Mouse (Mus musculus) liver (tissue): ENCODE data around the gene Tmem246.

Experiments used
- DNase-seq: peaks from one replicate; pipeline ENCODE4 v3.0.0-alpha.2; 2020; ENCODE audit warnings: mixed read lengths

The Tmem246 gene

GRCm38 (mm10) chr4:49572194-49572593 lies 25.5 kb downstream of the Tmem246 start:
- no peak for DNase-seq

- DNase-seq, result peak; percentile 49
Observed at GRCm38 (mm10) chr4:49567613-49568012, 30.1 kb downstream of the Tmem246 start.

GRCm38 (mm10) chr4:49559915-49560772 lies 37.5 kb downstream of the Tmem246 start:
- peak; percentile 18 for DNase-seq

DNA sequence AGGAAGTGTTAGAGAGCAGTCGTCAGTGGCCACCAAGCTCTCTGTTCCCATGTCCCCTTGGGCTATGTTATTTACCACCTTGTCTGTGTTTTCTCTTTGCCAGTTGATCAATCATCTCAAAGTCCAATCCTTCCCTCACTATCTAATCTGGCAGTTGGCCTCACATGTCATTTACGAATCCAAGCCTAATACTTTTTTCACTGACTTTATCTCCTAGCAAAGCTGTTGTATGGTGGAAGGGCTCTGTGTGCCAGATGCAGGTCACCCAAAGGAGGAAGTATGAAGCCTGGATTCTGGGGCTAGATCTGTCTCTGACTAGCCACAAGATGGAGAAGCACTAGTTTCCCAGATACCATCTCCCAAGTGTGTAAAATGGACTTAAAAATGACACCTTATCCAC lies 39.5 kb downstream of the Tmem246 start:
- no peak for DNase-seq

- no peak for DNase-seq
Observed at GRCm38 (mm10) chr4:49557375-49557774, 40.3 kb downstream of the Tmem246 start.

DNA sequence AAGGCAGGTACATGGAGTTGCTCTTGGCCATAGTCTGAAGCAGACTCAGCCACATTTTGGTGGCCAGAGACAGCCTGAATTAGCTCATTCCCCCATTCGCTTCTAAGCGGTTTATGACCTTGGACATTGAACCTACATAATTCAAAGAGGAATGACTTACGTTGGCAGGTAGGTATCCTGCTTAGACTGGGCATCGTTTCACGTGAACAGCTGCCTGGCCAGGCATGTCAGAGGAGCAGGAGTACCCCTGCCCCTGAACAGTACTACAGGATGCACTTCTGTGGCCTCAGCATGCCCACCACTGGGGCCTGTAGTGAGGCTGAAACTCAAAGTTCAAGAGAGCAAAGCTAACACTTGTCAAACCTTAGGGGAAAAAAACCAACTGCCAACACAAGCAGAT lies 44.3 kb downstream of the Tmem246 start:
- no peak for DNase-seq

DNA sequence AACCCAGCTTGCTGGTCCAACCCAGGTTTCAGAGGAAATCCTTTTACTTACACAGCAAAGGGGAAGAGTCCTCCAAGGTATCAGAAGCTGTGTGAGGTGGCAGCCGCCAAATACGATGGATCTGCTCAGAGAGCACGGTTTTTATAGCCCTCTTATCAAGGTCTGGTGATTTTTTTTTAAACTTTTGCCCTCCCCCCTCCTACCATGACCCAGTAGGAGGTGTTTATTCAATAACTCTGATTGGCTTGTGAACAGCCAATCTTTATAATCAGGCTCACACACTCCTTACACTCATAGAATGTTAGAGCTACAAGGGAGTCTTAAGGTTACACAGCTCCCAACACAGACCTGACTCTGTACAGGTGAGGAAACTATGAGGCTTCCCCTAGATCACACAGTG lies 48.3 kb downstream of the Tmem246 start, which contains the start of gene Aldob:
Gene Aldob, minus strand, starts transcription at position 164 of the 400 bp plus-strand sequence.
- DNase-seq, result no peak

DNA sequence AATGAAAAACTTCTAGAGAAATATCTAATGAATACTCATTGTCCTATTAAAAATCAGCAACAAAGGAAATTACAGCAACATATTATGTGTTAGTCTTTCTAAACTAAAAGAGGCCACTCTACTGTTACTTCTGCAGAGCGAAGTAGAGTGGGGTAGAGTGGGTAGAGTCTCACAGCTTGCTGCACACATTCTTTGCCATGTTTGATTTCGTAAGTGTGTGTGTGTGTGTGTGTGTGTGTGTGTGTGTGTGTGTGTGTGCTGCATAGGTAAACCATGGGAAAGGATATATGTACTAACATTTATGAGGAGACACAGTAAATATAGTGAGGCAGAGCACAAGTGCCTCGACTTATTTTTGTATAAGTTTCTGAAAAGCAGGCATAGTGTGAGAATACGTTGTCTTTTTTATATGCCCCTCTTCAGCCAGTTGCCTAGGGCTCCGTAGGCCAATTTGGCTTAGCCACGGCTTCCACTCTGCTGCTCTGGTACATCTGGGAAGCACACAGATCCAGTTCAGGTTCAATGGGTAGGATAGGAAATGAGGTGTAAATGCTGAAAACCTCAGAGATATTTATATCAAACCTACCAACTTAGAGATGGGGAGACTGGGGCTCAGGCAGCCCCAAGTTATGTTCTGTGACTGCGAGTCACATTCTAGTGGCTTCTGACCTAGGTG lies 50.0 kb downstream of the Tmem246 start:
- no peak for DNase-seq

GRCm38 (mm10) chr4:49546873-49547543 lies 50.7 kb downstream of the Tmem246 start:
- DNase-seq, result no peak

- no peak for DNase-seq
Observed at GRCm38 (mm10) chr4:49546026-49546425, 51.6 kb downstream of the Tmem246 start.

- DNase-seq, result no peak
Observed at GRCm38 (mm10) chr4:49540966-49541365, 56.7 kb downstream of the Tmem246 start.

GRCm38 (mm10) chr4:49539665-49540064 lies 58.0 kb downstream of the Tmem246 start:
- no peak for DNase-seq

DNA sequence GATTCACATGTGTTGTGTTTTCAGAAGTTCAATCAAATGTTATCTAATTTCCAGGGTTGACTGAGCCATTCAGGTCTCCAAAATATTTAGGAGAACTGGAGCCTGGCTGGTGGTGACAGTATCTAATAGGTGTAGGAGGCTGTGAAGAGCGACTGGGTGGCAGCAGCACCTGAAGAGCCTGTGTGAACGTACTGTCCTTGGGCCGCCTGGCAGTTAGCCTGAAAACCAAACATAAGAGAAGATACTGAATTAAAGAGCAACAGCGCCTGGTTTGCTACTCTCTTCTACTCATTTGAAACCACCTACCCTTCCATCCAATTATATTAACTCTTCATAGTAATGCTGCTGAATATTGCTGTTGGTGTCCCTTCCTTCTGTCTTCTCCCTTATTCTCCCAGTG lies 61.0 kb downstream of the Tmem246 start:
- no peak for DNase-seq

DNA sequence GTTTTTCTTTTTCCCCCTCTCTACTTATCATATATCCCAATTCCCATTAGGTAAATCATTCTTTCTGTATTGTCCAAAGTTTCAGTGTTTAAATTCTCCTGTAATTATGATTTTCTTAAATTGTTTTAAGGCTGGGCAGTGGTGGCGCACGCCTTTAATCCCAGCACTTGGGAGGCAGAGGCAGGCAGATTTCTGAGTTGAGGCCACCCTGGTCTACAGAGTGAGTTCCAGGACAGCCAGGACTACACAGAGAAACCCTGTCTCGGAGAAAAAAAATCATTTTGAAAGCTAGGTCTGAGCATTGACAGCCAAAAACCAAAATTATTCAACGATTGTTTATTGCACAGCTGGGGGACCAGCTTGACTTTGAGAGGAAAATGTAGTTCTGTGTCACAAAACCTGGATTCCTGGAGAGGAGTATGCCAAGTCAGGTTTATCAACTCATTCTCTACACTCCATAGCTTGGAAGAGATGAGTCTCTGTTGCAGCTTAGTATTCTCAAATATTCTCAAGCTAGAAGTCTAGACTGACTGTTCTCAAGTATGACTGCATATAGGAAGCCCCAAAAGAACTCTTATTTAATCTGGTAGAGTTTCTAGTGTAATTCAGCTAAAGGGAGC lies 61.9 kb downstream of the Tmem246 start:
- DNase-seq, result no peak

DNA sequence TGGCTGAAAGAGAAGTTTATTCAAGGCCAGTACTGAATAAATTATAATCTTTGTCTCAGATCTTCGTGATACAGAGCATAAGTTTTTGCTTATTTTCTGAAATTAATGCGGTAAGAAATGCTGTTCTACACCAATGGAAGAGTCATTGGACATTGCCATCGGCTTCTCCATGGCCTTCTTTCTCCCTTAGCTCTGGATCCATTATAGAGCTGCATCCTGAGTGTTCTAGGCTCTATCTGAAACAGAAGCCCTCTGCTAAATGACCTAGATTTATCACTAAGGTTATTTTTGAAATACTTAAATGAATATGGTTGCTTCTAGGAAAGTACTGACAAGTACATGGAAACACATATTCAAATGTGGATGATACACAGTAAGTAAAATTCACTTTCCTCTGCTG lies 62.6 kb downstream of the Tmem246 start:
- DNase-seq, result no peak
